Mouse (Mus musculus): ENCODE results near the gene Shpk. TPM values are rescaled to one million over a fixed set of nuclear protein-coding genes. Genes with fewer than 3 reads are reported as not detected.

The Shpk gene
- total RNA-seq, 1 experiment, result 2.3 TPM

GRCm38 (mm10) chr11:73187231-73187630 is 12.0 kb upstream of the Shpk start:
- Histone ChIP-seq H3K9me3 (ENCODE audit: control insufficient read depth, insufficient read depth, low read depth, low read length) (no peaks in the 10 kb centered on the region), H3K27ac (ENCODE audit: insufficient read depth, low read depth, low read length, poor library complexity, severe bottlenecking) (no peak overlapping the region), H3K4me3 (ENCODE audit: insufficient read depth in 1 of 2, low read depth in 1 of 2, low read length in 2 of 2, poor library complexity in 1 of 2, severe bottlenecking in 1 of 2) (no peak overlapping the region), H3K36me3 (ENCODE audit: control insufficient read depth, insufficient read depth, low read length, poor library complexity, severe bottlenecking) (peaks cover 9% of the 10 kb centered on the region), H3K9ac (ENCODE audit: insufficient read depth, low read depth, low read length, poor library complexity, severe bottlenecking) (no peak overlapping the region), H3K4me1 (ENCODE audit: control insufficient read depth in 2 of 2, insufficient read depth in 2 of 2, low read length in 2 of 2, poor library complexity in 1 of 2) (no peaks in the 10 kb centered on the region)
- TF ChIP-seq HCFC1 (IDR thresholded peaks at IDR 0.05; ENCODE audit: borderline replicate concordance, insufficient read depth, low read length), result no peak
- no peak for TF ChIP-seq MAFK (IDR thresholded peaks at IDR 0.05; ENCODE audit: insufficient read depth, low read depth, low read length)
- no peak for TF ChIP-seq CHD2 (IDR thresholded peaks at IDR 0.05; ENCODE audit: low read depth, low read length)
- no peak for TF ChIP-seq ZNF384 (IDR thresholded peaks at IDR 0.05; ENCODE audit: low read depth, low read length)
- TF ChIP-seq ZC3H11A (IDR thresholded peaks at IDR 0.05; ENCODE audit: borderline replicate concordance, low read depth, low read length), result no peak
- in situ Hi-C loops (cut with MboI; ENCODE audit: low sequenced_read_pairs in 2 of 2, unreplicated experiment in 2 of 2), result no loop called here
- DNase-seq (ENCODE audit: low read depth, low spot score), result no peak

- no peak overlapping the region for H3K27ac ChIP-seq (ENCODE audit: insufficient read depth, low read depth, low read length, poor library complexity, severe bottlenecking)
- no peak overlapping the region for H3K9ac ChIP-seq (ENCODE audit: insufficient read depth, low read depth, low read length, poor library complexity, severe bottlenecking)
- peaks cover 2% of the 10 kb centered on the region; the same call in 1 of the 2 replicates for H3K36me3 ChIP-seq (ENCODE audit: control insufficient read depth, insufficient read depth, low read length, poor library complexity, severe bottlenecking)
- no peaks in the 10 kb centered on the region for H3K9me3 ChIP-seq (ENCODE audit: control insufficient read depth, insufficient read depth, low read depth, low read length)
- TF ChIP-seq MAFK (IDR thresholded peaks at IDR 0.05; ENCODE audit: insufficient read depth, low read depth, low read length), result no peak
- TF ChIP-seq CHD2 (IDR thresholded peaks at IDR 0.05; ENCODE audit: low read depth, low read length), result no peak
- TF ChIP-seq ZC3H11A (IDR thresholded peaks at IDR 0.05; ENCODE audit: borderline replicate concordance, low read depth, low read length), result no peak
- TF ChIP-seq ZNF384 (IDR thresholded peaks at IDR 0.05; ENCODE audit: low read depth, low read length), result no peak
- TF ChIP-seq HCFC1 (IDR thresholded peaks at IDR 0.05; ENCODE audit: borderline replicate concordance, insufficient read depth, low read length), result no peak
- in situ Hi-C loops (cut with MboI; ENCODE audit: low sequenced_read_pairs in 2 of 2, unreplicated experiment in 2 of 2), result no loop called here
- DNase-seq (ENCODE audit: low read depth, low spot score), result no peak
- H3K4me3 ChIP-seq (ENCODE audit: insufficient read depth in 1 of 2, low read depth in 1 of 2, low read length in 2 of 2, poor library complexity in 1 of 2, severe bottlenecking in 1 of 2), result no peak overlapping the region
- no peaks in the 10 kb centered on the region for H3K4me1 ChIP-seq (ENCODE audit: control insufficient read depth in 2 of 2, insufficient read depth in 2 of 2, low read length in 2 of 2, poor library complexity in 1 of 2)
These were observed 6.2 kb upstream of the Shpk start for GRCm38 (mm10) chr11:73193047-73193446.

- Histone ChIP-seq H3K9me3 (ENCODE audit: control insufficient read depth, insufficient read depth, low read depth, low read length) (no peaks in the 10 kb centered on the region), H3K9ac (ENCODE audit: insufficient read depth, low read depth, low read length, poor library complexity, severe bottlenecking) (no peak overlapping the region), H3K36me3 (ENCODE audit: control insufficient read depth, insufficient read depth, low read length, poor library complexity, severe bottlenecking) (peaks cover 2% of the 10 kb centered on the region; the same call in 1 of the 2 replicates), H3K27ac (ENCODE audit: insufficient read depth, low read depth, low read length, poor library complexity, severe bottlenecking) (no peak overlapping the region), H3K4me3 (ENCODE audit: insufficient read depth in 1 of 2, low read depth in 1 of 2, low read length in 2 of 2, poor library complexity in 1 of 2, severe bottlenecking in 1 of 2) (no peak overlapping the region), H3K4me1 (ENCODE audit: control insufficient read depth in 2 of 2, insufficient read depth in 2 of 2, low read length in 2 of 2, poor library complexity in 1 of 2) (no peaks in the 10 kb centered on the region)
- DNase-seq (ENCODE audit: low read depth, low spot score), result no peak
- TF ChIP-seq MAFK (IDR thresholded peaks at IDR 0.05; ENCODE audit: insufficient read depth, low read depth, low read length), result no peak
- TF ChIP-seq ZC3H11A (IDR thresholded peaks at IDR 0.05; ENCODE audit: borderline replicate concordance, low read depth, low read length), result no peak
- TF ChIP-seq CHD2 (IDR thresholded peaks at IDR 0.05; ENCODE audit: low read depth, low read length), result no peak
- in situ Hi-C loops (cut with MboI; ENCODE audit: low sequenced_read_pairs in 2 of 2, unreplicated experiment in 2 of 2), result no loop called here
These were observed 4.8 kb upstream of the Shpk start for GRCm38 (mm10) chr11:73194444-73194843.

GRCm38 (mm10) chr11:73198190-73198589 is 1.1 kb upstream of the Shpk start:
- Histone ChIP-seq H3K27ac (ENCODE audit: insufficient read depth, low read depth, low read length, poor library complexity, severe bottlenecking) (no peak overlapping the region), H3K9ac (ENCODE audit: insufficient read depth, low read depth, low read length, poor library complexity, severe bottlenecking) (no peak overlapping the region; the same call in 1 of the 2 replicates), H3K4me3 (ENCODE audit: insufficient read depth in 1 of 2, low read depth in 1 of 2, low read length in 2 of 2, poor library complexity in 1 of 2, severe bottlenecking in 1 of 2) (peak overlapping the region; percentile 81 to 96; a peak in 3 of 4 replicates), H3K9me3 (ENCODE audit: control insufficient read depth, insufficient read depth, low read depth, low read length) (no peaks in the 10 kb centered on the region), H3K4me1 (ENCODE audit: control insufficient read depth in 2 of 2, insufficient read depth in 2 of 2, low read length in 2 of 2, poor library complexity in 1 of 2) (no peaks in the 10 kb centered on the region), H3K36me3 (ENCODE audit: control insufficient read depth, insufficient read depth, low read length, poor library complexity, severe bottlenecking) (no peaks in the 10 kb centered on the region)
- in situ Hi-C loops (cut with MboI; ENCODE audit: low sequenced_read_pairs in 2 of 2, unreplicated experiment in 2 of 2), result no loop called here
- no peak for TF ChIP-seq HCFC1 (IDR thresholded peaks at IDR 0.05; ENCODE audit: borderline replicate concordance, insufficient read depth, low read length)
- DNase-seq (ENCODE audit: low read depth, low spot score), result no peak

GRCm38 (mm10) chr11:73198603-73199229 is 544 bp upstream of the Shpk start, which contains the start of gene Ctns:
Gene Ctns, minus strand, starts transcription at chr11:73199042.
- TF ChIP-seq HCFC1 (IDR thresholded peaks at IDR 0.05; ENCODE audit: borderline replicate concordance, insufficient read depth, low read length) (peak; percentile 95), CHD2 (IDR thresholded peaks at IDR 0.05; ENCODE audit: low read depth, low read length) (no peak), ZNF384 (IDR thresholded peaks at IDR 0.05; ENCODE audit: low read depth, low read length) (no peak)
- H3K4me3 ChIP-seq (ENCODE audit: insufficient read depth in 1 of 2, low read depth in 1 of 2, low read length in 2 of 2, poor library complexity in 1 of 2, severe bottlenecking in 1 of 2), result peak within 1 kb of the TSS; percentile 81 to 96
- H3K36me3 ChIP-seq (ENCODE audit: control insufficient read depth, insufficient read depth, low read length, poor library complexity, severe bottlenecking), result no peaks in the 10 kb centered on the region
- no peak within 1 kb of the TSS for H3K27ac ChIP-seq (ENCODE audit: insufficient read depth, low read depth, low read length, poor library complexity, severe bottlenecking)
- in situ Hi-C loops (cut with MboI; ENCODE audit: low sequenced_read_pairs in 2 of 2, unreplicated experiment in 2 of 2), result no loop called here
- H3K4me1 ChIP-seq (ENCODE audit: control insufficient read depth in 2 of 2, insufficient read depth in 2 of 2, low read length in 2 of 2, poor library complexity in 1 of 2), result no peaks in the 10 kb centered on the region
- H3K9ac ChIP-seq (ENCODE audit: insufficient read depth, low read depth, low read length, poor library complexity, severe bottlenecking), result peak within 1 kb of the TSS; percentile 79
- DNase-seq (ENCODE audit: low read depth, low spot score), result peak; percentile 77
- no peaks in the 10 kb centered on the region for H3K9me3 ChIP-seq (ENCODE audit: control insufficient read depth, insufficient read depth, low read depth, low read length)

Data from ES-E14 (cell line).